Mouse (Mus musculus): ENCODE measurements around the gene Klhdc8b. TPM values are rescaled to one million over a fixed set of nuclear protein-coding genes. Genes with fewer than 3 reads are reported as not detected.

Klhdc8b gene
- polyA plus RNA-seq, 1 experiment: 84.2 TPM

GRCm38 (mm10) chr9:108411381-108411942 lies 49.9 kb downstream of the Klhdc8b start:
- TF ChIP-seq CTCF (IDR thresholded peaks at IDR 0.05; ENCODE audit: borderline replicate concordance, extremely low read depth, insufficient read depth, insufficient read length) (no peak), POLR2A (IDR thresholded peaks at IDR 0.05; ENCODE audit: borderline replicate concordance, extremely low read depth, insufficient read depth, insufficient read length, poor library complexity, severe bottlenecking) (no peak)
- peak; percentile 63 for DNase-seq (ENCODE audit: low read depth)

GRCm38 (mm10) chr9:108409535-108409934 lies 51.8 kb downstream of the Klhdc8b start:
- TF ChIP-seq CTCF (IDR thresholded peaks at IDR 0.05; ENCODE audit: borderline replicate concordance, extremely low read depth, insufficient read depth, insufficient read length) (no peak), POLR2A (IDR thresholded peaks at IDR 0.05; ENCODE audit: borderline replicate concordance, extremely low read depth, insufficient read depth, insufficient read length, poor library complexity, severe bottlenecking) (no peak)
- no peak for DNase-seq (ENCODE audit: low read depth)

- DNase-seq (ENCODE audit: low read depth): no peak
- TF ChIP-seq CTCF (IDR thresholded peaks at IDR 0.05; ENCODE audit: borderline replicate concordance, extremely low read depth, insufficient read depth, insufficient read length) (no peak), POLR2A (IDR thresholded peaks at IDR 0.05; ENCODE audit: borderline replicate concordance, extremely low read depth, insufficient read depth, insufficient read length, poor library complexity, severe bottlenecking) (no peak)
These were observed 56.9 kb downstream of the Klhdc8b start for GRCm38 (mm10) chr9:108404451-108404850.

GRCm38 (mm10) chr9:108403081-108403480 lies 58.3 kb downstream of the Klhdc8b start:
- DNase-seq (ENCODE audit: low read depth): no peak
- TF ChIP-seq POLR2A (IDR thresholded peaks at IDR 0.05; ENCODE audit: borderline replicate concordance, extremely low read depth, insufficient read depth, insufficient read length, poor library complexity, severe bottlenecking): no peak
- TF ChIP-seq CTCF (IDR thresholded peaks at IDR 0.05; ENCODE audit: borderline replicate concordance, extremely low read depth, insufficient read depth, insufficient read length): no peak

GRCm38 (mm10) chr9:108401186-108401960 lies 60.0 kb downstream of the Klhdc8b start:
- peak; percentile 65 for DNase-seq (ENCODE audit: low read depth)

GRCm38 (mm10) chr9:108398324-108398723 lies 63.1 kb downstream of the Klhdc8b start:
- no peak for TF ChIP-seq CTCF (IDR thresholded peaks at IDR 0.05; ENCODE audit: borderline replicate concordance, extremely low read depth, insufficient read depth, insufficient read length)
- DNase-seq (ENCODE audit: low read depth): no peak

More at GRCm38 (mm10) chr9:108401186-108401960, 60.0 kb downstream of the Klhdc8b start:
- no peak for TF ChIP-seq POLR2A (IDR thresholded peaks at IDR 0.05; ENCODE audit: borderline replicate concordance, extremely low read depth, insufficient read depth, insufficient read length, poor library complexity, severe bottlenecking)
- TF ChIP-seq CTCF (IDR thresholded peaks at IDR 0.05; ENCODE audit: borderline replicate concordance, extremely low read depth, insufficient read depth, insufficient read length): no peak

Other genes with a start within 250 kb of the Klhdc8b start
- gene Dag1, start 197.6 kb downstream of the Klhdc8b start, polyA plus RNA-seq (2012; rRNA removed): 25.9 and 58.1 TPM in 2 replicates
- 113 and 115 TPM in 2 replicates for gene Nicn1, start 171.2 kb downstream of the Klhdc8b start, polyA plus RNA-seq (2012; rRNA removed)
- gene Amt, start 164.7 kb downstream of the Klhdc8b start, polyA plus RNA-seq (2012; rRNA removed): 58.0 and 67.8 TPM in 2 replicates
- 124 and 160 TPM in 2 replicates for gene Rhoa, start 155.5 kb downstream of the Klhdc8b start, polyA plus RNA-seq (2012; rRNA removed)
- gene Tcta, start 155.4 kb downstream of the Klhdc8b start, polyA plus RNA-seq (2012; rRNA removed): 34.6 and 39.0 TPM in 2 replicates
- gene Gpx1, start 122.7 kb downstream of the Klhdc8b start, polyA plus RNA-seq (2012; rRNA removed): 381 and 444 TPM in 2 replicates
- gene Usp4, start 113.7 kb downstream of the Klhdc8b start, polyA plus RNA-seq (2012; rRNA removed): 113 and 152 TPM in 2 replicates
- 2.3 and 3.2 TPM in 2 replicates for gene 1700102P08Rik, start 68.8 kb downstream of the Klhdc8b start, polyA plus RNA-seq (2012; rRNA removed)
- gene Ccdc36, start 33.1 kb downstream of the Klhdc8b start, polyA plus RNA-seq (2012; rRNA removed): 1.4 and 1.5 TPM in 2 replicates
- not detected in 2 replicates for gene BC048562, start 25.1 kb downstream of the Klhdc8b start, polyA plus RNA-seq (2012; rRNA removed)
- 37.6 and 38.8 TPM in 2 replicates for gene Ccdc71, start 1.1 kb downstream of the Klhdc8b start, polyA plus RNA-seq (2012; rRNA removed)
- gene Lamb2, start 18.2 kb upstream of the Klhdc8b start, polyA plus RNA-seq (2012; rRNA removed): 42.9 and 49.3 TPM in 2 replicates
- 184 and 208 TPM in 2 replicates for gene Usp19, start 29.0 kb upstream of the Klhdc8b start, polyA plus RNA-seq (2012; rRNA removed)
- gene Qars, start 46.1 kb upstream of the Klhdc8b start, polyA plus RNA-seq (2012; rRNA removed): 181 and 184 TPM in 2 replicates
- 166 and 169 TPM in 2 replicates for gene Qrich1, start 55.2 kb upstream of the Klhdc8b start, polyA plus RNA-seq (2012; rRNA removed)
- 127 and 171 TPM in 2 replicates for gene Impdh2, start 98.7 kb upstream of the Klhdc8b start, polyA plus RNA-seq (2012; rRNA removed)
- gene Ndufaf3, start 105.9 kb upstream of the Klhdc8b start, polyA plus RNA-seq (2012; rRNA removed): 47.8 and 67.8 TPM in 2 replicates
- gene Dalrd3, start 108.3 kb upstream of the Klhdc8b start, polyA plus RNA-seq (2012; rRNA removed): 190 and 347 TPM in 2 replicates
- gene Wdr6, start 117.2 kb upstream of the Klhdc8b start, polyA plus RNA-seq (2012; rRNA removed): 329 and 375 TPM in 2 replicates
- gene P4htm, start 136.1 kb upstream of the Klhdc8b start, polyA plus RNA-seq (2012; rRNA removed): 28.4 and 31.6 TPM in 2 replicates
- 47.9 and 49.0 TPM in 2 replicates for gene Arih2, start 187.8 kb upstream of the Klhdc8b start, polyA plus RNA-seq (2012; rRNA removed)
- gene Slc25a20, start 200.5 kb upstream of the Klhdc8b start, polyA plus RNA-seq (2012; rRNA removed): 19.5 and 22.6 TPM in 2 replicates
- 33.8 and 52.8 TPM in 2 replicates for gene Prkar2a, start 227.7 kb upstream of the Klhdc8b start, polyA plus RNA-seq (2012; rRNA removed)